Mouse (Mus musculus) testis, adult 2 months (tissue): ENCODE data around the gene Kremen1.

ENCODE experiments used
- CTCF ChIP-seq: fragments of 200-500 bp; IDR thresholded peaks from 2 replicates; pipeline ENCODE4 v1.5.1; 2012; ENCODE audit warnings: low read depth, mild to moderate bottlenecking, inconsistent platforms, low read length, moderate library complexity; ENCODE audit not compliant: control insufficient read depth, insufficient read depth, insufficient replicate concordance
- POLR2A ChIP-seq: fragments of 200-500 bp; IDR thresholded peaks from 2 replicates; pipeline ENCODE4 v1.6.1; 2012; ENCODE audit warnings: low read depth, mild to moderate bottlenecking, inconsistent platforms, low read length, moderate library complexity; ENCODE audit not compliant: control insufficient read depth

GRCm38 (mm10) chr11:5263078-5263730, 1.8 kb upstream of the Kremen1 start:
- TF ChIP-seq CTCF (no peak), POLR2A (no peak)
